Mouse (Mus musculus): ENCODE measurements around the gene Gm14685. TPM values are rescaled to one million over a fixed set of nuclear protein-coding genes. Genes with fewer than 3 reads are reported as not detected.
"Not testable (repeated sequence)": the region's sequence is repeated elsewhere in the genome, so short reads cannot be mapped to it uniquely, and the experiment has no call there.

Gene Gm14685
- not detected in 2 replicates for polyA plus RNA-seq (2012)

GRCm38 (mm10) chrX:73116747-73117146, at the start of gene Gm14685:
Gene Gm14685 (plus strand): TSS chrX:73117047.
- not testable (repeated sequence) for TF ChIP-seq GATA1 (IDR thresholded peaks at IDR 0.05; ENCODE audit: low read length)

- not testable (repeated sequence) for TF ChIP-seq GATA1 (IDR thresholded peaks at IDR 0.05; ENCODE audit: low read length)
Observed at GRCm38 (mm10) chrX:73082267-73083055, 34.4 kb upstream of the Gm14685 start, which contains the start of gene Xlr4a. Gene Xlr4a (minus strand): TSS chrX:73082478.

GRCm38 (mm10) chrX:73096941-73097508, 19.8 kb upstream of the Gm14685 start, which contains the start of gene Xlr3a:
Gene Xlr3a (minus strand): TSS chrX:73097095.
- TF ChIP-seq GATA1 (IDR thresholded peaks at IDR 0.05; ENCODE audit: low read length), result not testable (repeated sequence)

DNA sequence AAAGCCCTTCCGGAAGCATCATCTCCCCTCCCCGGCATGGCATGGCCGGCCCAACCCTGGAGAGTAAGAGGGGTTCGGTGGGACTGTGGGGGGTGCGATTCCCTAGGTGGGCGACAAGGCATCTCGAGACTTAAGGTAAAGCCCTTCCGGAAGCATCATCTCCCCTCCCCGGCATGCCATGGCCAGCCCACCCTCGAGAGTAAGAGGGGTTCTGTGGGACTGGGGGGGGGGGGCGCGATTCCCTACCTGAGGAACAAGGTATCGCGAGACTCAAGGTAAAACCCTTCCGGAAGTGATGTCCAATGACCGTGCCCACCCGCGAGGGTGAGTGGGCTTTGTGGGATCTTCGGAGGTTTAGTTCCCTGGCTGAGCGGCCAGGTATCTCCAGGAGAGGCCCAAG, 31.6 kb downstream of the Gm14685 start, which contains the start of gene Xlr5b:
TSS of gene Xlr5b (plus strand) at position 301 of the 400 bp plus-strand sequence.
- not testable (repeated sequence) for TF ChIP-seq GATA1 (IDR thresholded peaks at IDR 0.05; ENCODE audit: low read length)

- not testable (repeated sequence) for TF ChIP-seq GATA1 (IDR thresholded peaks at IDR 0.05; ENCODE audit: low read length)
Observed at GRCm38 (mm10) chrX:73149350-73149749, 32.5 kb downstream of the Gm14685 start, which contains the start of gene DXBay18. Gene DXBay18 (minus strand): TSS chrX:73149450.

GRCm38 (mm10) chrX:73176889-73177288, 60.0 kb downstream of the Gm14685 start, which contains the start of gene Spin2d:
Gene Spin2d (minus strand): TSS chrX:73176989.
- not testable (repeated sequence) for TF ChIP-seq GATA1 (IDR thresholded peaks at IDR 0.05; ENCODE audit: low read length)

Other genes starting within 250 kb of the Gm14685 start
- gene Cetn2, start 198.6 kb upstream of the Gm14685 start, polyA plus RNA-seq (2012), result 1.5 and 2.4 TPM in 2 replicates
- gene Nsdhl, start 198.5 kb upstream of the Gm14685 start, polyA plus RNA-seq (2012), result 1.4 and 2.1 TPM in 2 replicates
- 0.02 and 0.05 TPM in 2 replicates for gene Zfp185, start 129.7 kb upstream of the Gm14685 start, polyA plus RNA-seq (2012)
- 0.03 TPM in 1 of 2 replicates, not detected in the other for gene Pnma5, start 79.9 kb upstream of the Gm14685 start, polyA plus RNA-seq (2012)
- gene Pnma3, start 52.3 kb upstream of the Gm14685 start, polyA plus RNA-seq (2012), result not detected in 2 replicates
- not detected in 2 replicates for gene Xlr4a, start 34.6 kb upstream of the Gm14685 start, polyA plus RNA-seq (2012)
- gene Xlr3a, start 20.0 kb upstream of the Gm14685 start, polyA plus RNA-seq (2012), result not detected in 2 replicates
- gene Xlr5b, start 31.7 kb downstream of the Gm14685 start, polyA plus RNA-seq (2012), result not detected in 2 replicates
- gene DXBay18, start 32.4 kb downstream of the Gm14685 start, polyA plus RNA-seq (2012), result not detected in 2 replicates
- gene Spin2d, start 59.9 kb downstream of the Gm14685 start, polyA plus RNA-seq (2012), result not detected in 2 replicates
- not detected in 2 replicates for gene Xlr3b, start 75.2 kb downstream of the Gm14685 start, polyA plus RNA-seq (2012)
- gene Xlr4b, start 97.3 kb downstream of the Gm14685 start, polyA plus RNA-seq (2012), result not detected in 2 replicates
- gene F8a, start 111.2 kb downstream of the Gm14685 start, polyA plus RNA-seq (2012), result 19.2 and 21.6 TPM in 2 replicates
- not detected in 2 replicates for gene Xlr4c, start 126.1 kb downstream of the Gm14685 start, polyA plus RNA-seq (2012)
- not detected in 2 replicates for gene Xlr3c, start 148.3 kb downstream of the Gm14685 start, polyA plus RNA-seq (2012)
- not detected in 2 replicates for gene Xlr5a, start 175.9 kb downstream of the Gm14685 start, polyA plus RNA-seq (2012)
- gene Xlr5c, start 175.9 kb downstream of the Gm14685 start, polyA plus RNA-seq (2012), result not detected in 2 replicates
- gene Gm45015, start 219.8 kb downstream of the Gm14685 start, polyA plus RNA-seq (2012), result not detected in 2 replicates
- gene Zfp275, start 225.6 kb downstream of the Gm14685 start, polyA plus RNA-seq (2012), result 2.1 and 2.3 TPM in 2 replicates

All from G1E-ER4 (cell line).